Mouse (Mus musculus) urinary bladder, postnatal 14 days (tissue): ENCODE results near the gene Dpp6.

Experiments used
- DNase-seq: peaks from one replicate; pipeline ENCODE4 v3.0.0; 2021; ENCODE audit warnings: low spot score

The Dpp6 gene

DNA sequence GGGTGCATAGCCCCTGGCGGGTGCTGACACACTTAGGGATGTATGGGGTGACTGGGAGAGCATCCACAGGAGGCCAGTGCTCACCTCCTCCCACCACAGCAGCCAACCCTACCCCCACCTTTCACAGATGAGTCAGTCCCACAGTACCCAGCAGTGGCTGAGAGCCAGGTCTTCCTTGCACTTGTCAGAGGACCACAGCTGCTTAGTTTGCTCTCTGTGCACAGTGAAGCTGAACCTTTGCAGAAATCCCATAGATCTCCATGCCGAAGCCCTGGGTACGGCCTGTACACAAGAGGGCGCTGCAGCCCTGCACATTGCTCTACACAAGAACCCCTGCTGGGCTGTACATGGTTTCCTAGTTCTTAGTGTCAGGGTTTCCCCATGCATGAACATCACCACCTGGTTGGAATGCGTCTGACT is 860.3 kb downstream of the Dpp6 start:
- DNase-seq: peak; percentile 12

DNA sequence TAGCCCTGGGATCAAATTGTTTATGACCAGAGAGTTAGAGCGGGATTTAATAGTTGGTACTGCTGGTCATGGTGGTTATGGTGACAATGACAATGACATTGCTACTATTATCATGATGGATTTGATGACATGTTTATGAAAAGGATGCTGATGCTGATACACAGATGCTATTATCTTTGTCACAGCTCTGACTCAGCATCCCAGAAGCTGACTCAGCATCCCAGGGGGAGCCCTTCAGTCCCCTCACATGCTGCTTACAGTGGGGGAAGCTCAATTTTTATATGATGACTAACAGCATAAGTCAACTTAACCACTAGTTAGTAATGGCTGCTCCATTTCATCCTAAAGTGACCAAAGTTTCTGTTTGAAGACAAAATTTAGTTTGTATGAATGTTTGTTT is 862.1 kb downstream of the Dpp6 start:
- no peak for DNase-seq

DNA sequence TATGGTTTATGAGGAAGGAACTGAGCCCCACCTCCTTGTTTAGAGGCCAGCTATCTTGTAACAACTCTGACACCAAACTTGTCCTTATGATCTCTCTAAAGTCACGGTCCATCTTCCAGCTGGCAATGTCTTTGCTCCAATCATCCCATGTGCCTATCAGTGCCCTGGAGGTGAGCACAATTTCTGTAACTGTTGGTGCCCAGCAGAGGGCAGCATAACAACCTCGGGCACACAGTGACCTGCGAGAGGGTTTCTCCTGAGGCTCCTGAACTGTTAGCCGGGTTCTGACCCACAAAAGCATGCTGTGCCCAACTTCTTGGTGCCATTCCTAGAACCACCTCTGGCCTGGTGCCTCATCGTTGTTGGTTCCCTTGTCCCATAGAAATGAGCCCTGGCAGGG is 863.5 kb downstream of the Dpp6 start:
- peak; percentile 11 for DNase-seq

DNA sequence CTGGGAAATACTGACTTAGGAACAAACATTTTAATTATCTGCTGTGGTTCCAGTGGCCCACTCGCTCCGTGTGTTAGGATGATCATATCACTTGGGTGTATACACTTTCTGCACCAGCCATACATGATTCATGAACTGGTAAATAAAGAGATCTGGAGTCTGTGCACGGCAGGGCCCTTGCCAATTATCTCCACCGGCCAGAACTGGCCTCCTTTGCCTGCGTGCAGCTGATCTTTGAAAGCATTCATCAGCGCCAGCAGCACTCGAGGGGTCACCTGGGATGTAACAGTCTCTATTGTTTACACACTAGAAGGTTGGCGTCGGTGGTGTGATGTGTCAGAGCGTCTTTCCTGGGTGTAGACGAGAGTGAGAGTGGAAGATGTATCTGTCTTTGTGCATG is 868.2 kb downstream of the Dpp6 start:
- DNase-seq: no peak

DNA sequence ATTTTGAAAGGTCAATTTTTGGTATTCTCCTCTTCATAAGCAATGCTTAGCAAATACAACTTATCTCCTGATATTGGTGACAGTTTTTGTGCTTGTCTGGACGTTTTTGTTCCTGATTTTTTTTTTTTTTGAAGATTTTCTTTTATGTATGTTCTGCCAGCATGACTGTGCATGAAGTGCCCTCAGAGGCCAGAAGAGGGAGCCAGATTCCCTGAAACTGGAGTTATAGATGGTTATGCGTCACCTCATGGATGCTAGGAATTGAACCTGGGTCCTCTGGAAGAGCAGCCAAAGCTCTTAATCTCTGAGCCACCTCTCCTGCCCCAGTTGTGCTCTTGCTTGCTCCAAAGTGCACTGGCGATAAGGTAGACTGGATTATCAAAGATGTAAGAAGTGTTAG is 868.9 kb downstream of the Dpp6 start:
- no peak for DNase-seq

DNA sequence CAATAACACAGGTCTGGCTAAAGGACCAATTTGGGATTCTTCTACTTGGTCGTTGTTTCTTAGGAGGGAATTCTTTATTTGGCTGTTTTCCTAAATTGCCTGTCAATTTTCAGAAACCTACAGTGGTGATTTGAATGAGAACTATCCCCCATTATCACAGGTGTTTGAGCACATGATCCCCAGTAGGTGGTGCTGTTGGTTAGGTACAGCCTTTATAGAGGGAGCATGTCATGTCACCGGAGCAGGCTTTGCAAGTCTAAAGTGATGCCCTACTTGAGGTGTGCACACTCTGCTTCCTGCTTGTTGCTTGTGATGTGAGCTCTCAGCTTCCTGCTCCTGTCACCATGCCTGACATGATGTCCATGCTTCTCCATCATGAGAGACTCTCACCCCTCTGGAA is 870.3 kb downstream of the Dpp6 start:
- no peak for DNase-seq

DNA sequence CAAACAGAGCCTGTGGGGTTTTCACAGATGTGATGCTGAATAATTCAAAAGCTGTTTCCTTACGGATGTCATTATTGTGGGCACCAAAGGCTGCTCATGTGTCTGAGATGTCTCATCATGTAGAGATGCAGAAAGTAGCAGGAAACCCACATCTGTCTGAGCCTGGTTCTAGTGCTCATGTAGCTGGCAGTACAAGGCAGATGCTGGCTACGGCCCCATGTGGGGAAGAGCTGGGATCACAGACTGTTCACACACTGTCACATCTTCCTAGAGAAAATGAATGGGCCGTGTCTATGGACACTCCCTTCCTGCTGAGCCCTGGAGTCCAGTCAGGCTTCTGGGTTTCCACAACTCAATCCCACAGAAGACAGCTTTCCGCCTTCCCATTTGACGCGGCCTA is 885.5 kb downstream of the Dpp6 start:
- DNase-seq: no peak

DNA sequence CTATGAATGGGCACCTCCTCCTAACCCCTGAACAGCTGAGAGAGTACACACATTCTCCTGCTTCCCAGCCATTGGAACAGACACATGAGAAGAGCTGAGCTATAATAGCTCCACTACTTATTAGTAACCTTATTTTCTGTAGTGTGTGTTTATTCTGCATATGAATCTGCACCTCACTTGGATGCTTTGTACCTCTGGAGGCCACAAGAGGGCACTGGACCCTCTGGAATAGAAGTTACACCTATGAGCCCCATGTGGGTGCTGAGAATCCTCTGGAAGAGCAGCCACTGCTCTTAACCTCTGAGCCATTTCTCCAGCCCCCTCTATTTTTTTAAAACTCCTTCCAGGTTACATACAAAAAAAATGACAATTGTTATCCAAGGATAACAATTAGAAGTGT is 888.0 kb downstream of the Dpp6 start:
- DNase-seq: no peak

DNA sequence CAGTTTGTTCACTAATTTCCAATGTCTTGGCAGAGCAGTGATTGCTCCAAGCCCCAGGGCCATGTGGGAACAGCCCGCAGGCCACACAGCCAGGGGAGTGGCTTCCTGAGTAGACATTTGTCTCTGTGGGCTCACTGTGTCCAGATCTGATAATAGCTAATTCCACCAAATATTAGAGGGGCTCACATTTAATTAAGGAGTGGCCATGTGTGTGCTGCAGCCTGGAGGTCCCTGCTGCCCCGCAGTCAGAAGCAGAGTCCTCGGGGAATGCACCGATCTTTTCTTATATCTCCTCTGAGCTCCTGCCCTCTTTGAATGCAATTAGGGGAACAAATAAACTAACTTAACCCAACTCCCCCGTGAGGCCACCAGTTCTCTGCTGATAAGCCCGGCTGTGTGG is 889.5 kb downstream of the Dpp6 start:
- no peak for DNase-seq

DNA sequence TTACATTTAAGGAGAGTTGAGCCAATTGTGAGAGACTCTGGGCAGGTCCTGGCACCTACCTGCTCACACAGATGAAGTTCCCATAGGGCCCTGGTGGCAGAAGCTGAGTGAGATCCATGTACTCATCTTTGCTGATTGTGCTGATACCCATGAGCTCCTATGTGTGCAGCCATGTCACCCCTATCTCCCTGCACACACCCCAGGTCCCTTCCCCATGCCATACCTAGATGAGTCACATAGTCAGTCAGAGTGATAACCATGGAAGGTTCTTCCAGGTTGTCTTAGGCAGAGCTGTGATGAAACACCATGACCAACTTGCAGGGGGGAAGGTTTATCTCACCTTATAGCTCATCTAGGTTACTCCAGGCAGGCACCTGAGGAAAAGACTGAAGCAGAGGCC is 890.3 kb downstream of the Dpp6 start:
- no peak for DNase-seq

DNA sequence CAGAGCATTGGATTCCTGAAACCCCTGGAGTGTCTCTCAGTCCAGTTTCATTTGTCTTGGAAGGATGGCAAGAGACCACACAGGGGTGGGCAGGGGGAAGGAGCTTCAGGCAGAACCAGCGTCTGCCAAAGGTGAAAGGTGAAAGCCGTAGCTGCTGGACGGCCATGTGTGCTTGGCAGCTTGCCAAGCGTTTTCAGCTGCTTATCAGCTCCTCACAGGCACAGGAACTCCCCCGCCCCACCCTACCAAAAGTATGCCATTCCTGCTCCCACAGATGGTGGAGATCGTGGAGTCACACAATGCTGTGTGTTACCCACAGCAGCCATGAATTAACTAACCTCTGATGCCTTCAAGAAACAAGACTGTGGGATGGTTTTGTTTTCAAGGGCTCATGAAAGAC is 891.2 kb downstream of the Dpp6 start:
- peak; percentile 12 for DNase-seq

DNA sequence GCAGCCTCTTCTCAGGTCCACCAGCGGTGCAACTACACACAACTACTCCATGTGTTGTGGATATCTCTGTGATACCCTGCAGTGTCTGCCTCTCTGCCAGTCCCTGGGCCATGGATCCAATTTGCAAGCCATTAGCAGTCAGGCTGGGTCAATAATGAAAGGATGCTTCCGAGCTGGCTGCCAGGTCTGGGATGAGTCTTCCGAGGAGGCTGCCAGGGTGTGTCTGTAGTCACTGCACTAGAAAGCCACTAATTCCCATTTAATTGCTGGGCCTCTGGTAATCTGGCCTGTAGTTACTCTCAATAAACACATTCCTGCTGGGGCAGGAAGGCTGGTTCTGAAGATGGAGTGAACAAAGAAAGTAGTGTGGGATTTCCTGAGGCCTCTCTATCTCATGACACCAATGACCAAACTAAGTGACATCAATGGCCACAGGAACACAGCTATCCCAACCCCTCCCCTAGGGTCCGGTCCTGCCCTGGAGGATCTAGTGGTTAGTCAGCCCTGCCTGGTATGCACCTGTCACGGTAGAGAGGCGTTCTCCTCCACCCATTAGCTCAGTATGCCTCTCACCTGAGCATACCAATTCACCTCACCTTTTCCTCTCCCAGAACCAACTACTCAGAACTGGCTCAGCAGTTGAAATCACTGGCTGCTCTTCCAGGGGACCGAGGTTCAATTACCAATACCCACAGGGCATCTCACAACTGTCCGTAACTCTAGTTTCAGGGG is 894.6 kb downstream of the Dpp6 start:
- no peak for DNase-seq

DNA sequence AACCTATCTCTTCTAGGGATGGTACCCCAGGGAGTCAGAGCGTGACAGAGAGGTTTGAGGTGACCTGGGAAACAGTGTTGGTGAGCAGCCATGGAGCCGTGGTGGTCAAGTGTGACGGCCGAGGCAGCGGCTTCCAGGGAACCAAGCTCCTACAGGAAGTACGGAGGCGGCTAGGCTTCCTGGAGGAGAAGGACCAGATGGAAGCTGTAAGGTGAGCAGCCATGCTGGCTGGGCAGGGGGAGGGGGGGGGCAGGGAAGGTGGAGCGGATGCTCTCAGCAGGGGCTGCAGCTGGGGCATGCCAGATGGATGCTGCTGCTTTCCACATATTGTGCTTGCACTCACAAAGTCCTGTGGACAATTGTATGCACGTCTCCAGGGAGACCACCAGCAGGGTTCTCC is 897.4 kb downstream of the Dpp6 start:
- DNase-seq: no peak

DNA sequence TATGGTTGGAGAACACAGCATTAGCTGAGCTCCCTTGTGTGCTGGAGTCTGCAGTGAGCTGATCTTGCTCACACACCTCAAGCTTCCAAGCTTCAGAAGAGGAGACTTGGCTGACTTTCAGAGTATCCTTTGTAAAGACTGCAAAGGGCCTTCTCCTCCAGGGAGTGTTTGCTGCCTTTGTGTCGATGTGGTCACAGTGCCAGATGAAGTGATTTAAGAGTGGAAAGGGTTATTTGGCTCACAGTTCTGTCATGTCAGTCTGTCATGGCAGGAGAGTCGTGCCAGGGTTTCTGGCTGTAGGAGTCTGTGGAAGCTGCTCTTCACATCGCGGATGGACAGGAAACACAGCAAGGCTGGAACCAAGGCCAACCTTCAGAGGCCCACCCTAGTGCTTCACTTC is 899.0 kb downstream of the Dpp6 start:
- DNase-seq: no peak

DNA sequence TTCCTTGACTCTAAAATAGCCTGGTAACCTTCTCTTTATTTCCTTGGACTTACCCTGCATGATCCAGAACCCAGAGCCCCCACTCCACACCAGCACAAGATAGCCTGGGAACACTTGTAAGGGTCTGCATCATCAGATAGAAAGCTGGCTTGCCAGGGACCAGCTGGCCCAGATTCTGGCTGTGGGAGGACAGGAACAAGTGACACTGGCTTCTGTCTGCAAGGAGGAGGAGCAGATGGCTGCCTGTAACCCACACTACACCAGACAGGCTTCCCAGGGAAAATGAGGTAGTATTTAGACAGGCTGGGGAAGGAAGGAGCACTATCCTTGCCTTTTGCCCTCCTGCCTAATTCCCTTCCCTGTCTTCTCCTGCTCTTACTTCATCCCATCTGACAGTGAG is 900.3 kb downstream of the Dpp6 start:
- no peak for DNase-seq

DNA sequence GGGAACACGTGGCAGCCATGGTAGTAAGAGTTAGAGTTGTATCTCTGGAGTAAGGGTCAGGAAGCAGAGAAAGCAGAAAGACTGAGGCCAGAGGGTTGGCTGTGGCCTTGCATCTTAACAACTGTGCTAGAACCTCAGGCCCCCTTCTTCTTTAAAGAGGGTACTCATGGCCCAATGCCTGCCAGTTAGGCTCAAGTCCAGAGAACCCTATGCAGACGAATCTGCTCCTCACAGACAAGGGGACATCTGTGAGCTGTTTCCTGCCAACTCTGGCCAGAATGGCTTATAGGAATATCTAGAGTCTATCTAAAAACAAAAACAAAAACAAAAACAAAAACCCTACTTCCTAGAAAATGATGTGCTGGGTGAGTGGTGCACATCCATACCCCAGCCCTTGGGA is 902.3 kb downstream of the Dpp6 start:
- DNase-seq: no peak

DNA sequence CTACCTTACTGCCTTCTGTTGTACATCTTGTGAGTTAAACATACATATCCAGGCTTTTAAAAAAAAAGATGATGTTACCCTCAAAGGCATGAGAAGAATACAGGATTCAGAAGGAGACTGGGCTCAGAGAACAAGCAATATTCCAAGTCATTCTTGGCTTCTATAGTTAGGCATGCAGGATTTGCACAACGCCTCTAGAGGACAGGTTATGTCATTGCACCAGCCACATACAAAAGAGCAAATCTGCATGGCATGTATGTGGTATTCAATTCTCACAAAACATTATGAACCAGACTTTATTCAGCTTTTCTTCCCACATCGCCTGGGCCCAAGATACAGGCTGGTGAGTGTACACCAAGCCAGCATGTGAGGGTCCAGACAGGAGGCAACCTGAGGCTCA is 907.5 kb downstream of the Dpp6 start:
- no peak for DNase-seq

DNA sequence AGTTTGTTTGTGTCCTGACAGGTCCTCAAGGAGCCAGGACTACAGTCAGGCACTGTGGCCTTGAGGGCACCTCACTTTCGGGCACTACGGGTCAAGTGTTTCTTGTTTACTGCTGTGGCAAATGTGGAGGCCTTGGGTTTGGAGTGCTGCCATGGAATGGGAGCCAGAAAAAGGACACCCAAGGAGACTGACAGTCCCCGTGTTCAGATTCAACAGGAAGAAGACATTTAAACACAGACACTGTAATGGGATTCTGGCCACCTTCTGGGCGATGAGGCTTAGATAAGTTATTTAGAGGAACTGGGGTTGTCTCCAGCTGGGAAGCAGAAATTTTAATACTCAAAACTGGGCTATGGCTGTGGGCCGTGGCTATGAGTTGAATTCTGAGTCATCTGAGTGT is 913.7 kb downstream of the Dpp6 start:
- no peak for DNase-seq

DNA sequence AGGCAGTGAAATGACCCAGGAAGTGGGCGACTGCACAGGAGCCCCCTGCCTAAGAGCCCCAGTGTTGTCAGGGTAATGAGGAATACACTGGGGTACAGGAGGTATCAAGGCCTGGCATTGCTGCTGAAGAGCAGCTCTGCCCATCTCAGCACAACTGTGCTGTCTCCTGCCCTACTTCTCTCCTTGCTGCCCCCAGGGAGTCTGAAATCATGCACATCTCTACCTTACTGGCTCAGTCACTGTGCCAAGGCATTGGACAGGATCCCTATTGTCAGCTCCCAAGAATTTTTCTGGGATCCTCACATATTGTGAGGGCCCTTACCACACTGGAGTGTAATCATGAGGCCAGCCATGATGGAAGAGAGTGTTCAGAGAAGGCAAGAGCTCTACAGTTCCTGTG is 914.4 kb downstream of the Dpp6 start:
- DNase-seq: no peak

DNA sequence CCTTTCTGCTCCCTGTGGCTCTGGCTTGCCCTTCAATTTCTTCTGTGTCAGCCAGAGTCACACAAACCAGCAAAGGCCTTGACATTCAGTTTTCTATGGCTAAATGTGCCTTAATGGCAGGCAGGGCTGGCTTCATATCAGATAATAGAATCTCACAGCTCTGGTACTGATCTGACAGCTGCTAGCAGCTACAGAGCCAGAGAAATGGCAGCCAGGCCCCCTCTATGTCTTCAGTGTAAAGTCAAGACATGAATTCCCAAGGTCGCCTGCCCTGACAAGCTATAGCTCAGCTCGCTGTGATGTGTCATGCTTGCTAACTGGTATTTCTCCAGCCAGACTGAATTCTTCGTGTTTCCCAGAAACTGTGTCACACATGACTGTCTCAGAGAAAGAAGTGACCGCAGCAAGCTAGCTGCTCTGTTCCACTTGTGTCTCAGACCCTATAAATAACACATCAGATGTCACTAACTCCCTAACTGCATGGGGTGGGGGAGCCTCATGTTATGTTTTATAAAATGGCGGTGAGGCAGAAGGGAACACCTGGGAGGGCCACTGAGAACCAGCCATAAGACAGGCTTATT is 915.4 kb downstream of the Dpp6 start:
- no peak for DNase-seq

DNA sequence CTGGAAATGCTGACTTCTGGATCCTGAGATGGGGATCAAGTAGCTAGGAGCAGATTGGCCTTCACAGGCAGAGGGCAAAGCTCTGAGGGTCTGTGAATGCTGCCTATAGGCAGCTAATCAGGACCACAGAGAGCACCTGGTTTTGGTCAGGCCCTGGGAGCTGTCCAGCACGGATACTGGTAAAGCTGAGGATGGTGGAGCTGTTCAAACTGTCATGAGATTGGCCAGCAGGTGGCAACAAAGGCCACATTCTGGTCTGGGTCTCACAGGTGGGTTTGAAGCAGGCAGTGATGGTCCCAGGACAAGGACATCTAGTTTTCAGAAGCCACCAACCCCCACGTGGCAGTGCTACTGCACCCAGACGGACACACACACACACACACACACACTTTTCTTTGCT is 920.2 kb downstream of the Dpp6 start:
- DNase-seq: peak; percentile 32

DNA sequence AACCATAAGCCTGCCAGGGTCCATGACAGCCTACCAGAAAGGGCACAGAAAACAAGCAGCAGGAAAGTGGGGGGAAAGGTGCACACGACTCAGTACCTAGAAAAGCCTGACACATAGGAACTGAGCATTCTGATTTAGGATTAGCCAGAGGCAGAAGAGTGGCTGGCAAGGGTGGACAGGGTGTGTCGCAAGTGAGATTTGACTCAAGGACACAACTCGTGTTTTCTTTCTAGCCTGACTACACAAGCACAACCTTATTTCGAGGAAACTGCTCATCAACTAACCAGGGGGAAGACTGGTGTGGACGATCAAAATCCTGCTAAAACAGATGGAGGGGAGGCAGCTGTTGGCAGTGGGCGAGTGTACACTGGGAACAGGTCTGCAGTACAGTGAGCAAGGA is 922.2 kb downstream of the Dpp6 start:
- no peak for DNase-seq

DNA sequence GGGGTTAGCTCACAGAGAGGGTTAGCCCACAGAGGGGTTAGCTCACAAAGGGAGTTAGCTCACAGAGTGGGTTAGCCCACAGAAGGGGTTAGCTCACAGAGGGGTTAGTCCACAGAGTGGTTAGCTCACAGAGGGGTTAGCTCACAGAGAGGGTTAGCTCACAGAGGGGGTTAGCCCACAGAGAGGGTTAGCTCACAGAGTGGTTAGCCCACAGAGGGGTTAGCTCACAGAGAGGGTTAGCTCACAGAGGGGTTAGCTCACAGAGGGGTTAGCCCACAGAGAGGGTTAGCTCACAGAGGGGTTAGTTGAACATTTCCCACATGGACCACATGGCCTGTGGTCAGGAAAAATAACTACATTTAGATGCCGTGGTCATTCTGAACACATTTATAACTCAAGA is 927.9 kb downstream of the Dpp6 start:
- no peak for DNase-seq

DNA sequence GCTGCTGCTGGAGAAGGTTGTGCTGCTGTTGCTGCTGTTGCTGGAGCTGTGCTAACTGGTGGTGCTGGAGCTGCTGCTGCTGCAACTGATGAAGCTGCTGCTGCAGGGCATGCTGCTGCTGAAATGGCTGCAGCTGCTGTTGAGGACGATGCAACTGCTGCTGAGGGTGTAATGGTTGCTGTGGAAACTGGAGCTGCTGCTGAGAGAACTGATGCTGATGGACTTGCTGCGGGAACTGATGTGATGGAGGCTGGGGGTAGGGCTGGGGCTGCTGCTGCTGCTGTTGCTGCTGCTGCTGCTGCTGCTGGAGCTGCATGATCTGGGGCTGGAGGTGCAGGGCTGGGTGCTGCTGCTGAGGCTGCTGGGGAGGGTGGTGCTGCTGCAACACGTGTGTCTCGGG is 948.8 kb downstream of the Dpp6 start:
- no peak for DNase-seq
